Mouse (Mus musculus) cerebellum, adult 2 months (tissue): ENCODE measurements around the gene Clk3. TPM values are rescaled to one million over a fixed set of nuclear protein-coding genes. Genes with fewer than 3 reads are reported as not detected.
A peak's percentile ranks its signal among the peaks of the same experiment; 100 is the strongest.

Experiments
- DNase-seq, 2 experiments: peaks; one replicate each; pipeline ENCODE4 v3.0.0; 2021
- H3K27ac ChIP-seq: fragments of 200-500 bp; 2 replicates; pipeline ENCODE4 v1.5.1; 2012; ENCODE audit warnings: low read length, control low read depth, inconsistent platforms; ENCODE audit not compliant: insufficient read depth
- H3K27me3 ChIP-seq: fragments of 200-500 bp; 2 replicates; pipeline ENCODE4 v1.6.1; 2012; ENCODE audit warnings: inconsistent platforms, mild to moderate bottlenecking, low read length, moderate library complexity; ENCODE audit not compliant: control insufficient read depth, insufficient read depth
- H3K4me1 ChIP-seq: fragments of 200-500 bp; 2 replicates; pipeline ENCODE4 v1.6.1; 2011; ENCODE audit warnings: low read length; ENCODE audit not compliant: control insufficient read depth, insufficient read depth
- H3K4me3 ChIP-seq: fragments of 200-500 bp; replicated peaks from 2 replicates; pipeline ENCODE3; 2011; ENCODE audit warnings: mild to moderate bottlenecking, low read depth, low read length, control low read depth; ENCODE audit not compliant: insufficient read depth
- CTCF ChIP-seq: fragments of 200-500 bp; IDR thresholded peaks from 2 replicates; pipeline ENCODE4 v1.5.1; 2011; ENCODE audit warnings: low read depth, mild to moderate bottlenecking, control low read depth, low read length, moderate library complexity, borderline replicate concordance; ENCODE audit not compliant: insufficient read depth
- POLR2A ChIP-seq: fragments of 200-500 bp; IDR thresholded peaks from 2 replicates; pipeline ENCODE4 v1.6.1; 2011; ENCODE audit warnings: low read length, control low read depth, borderline replicate concordance; ENCODE audit not compliant: insufficient read depth
- WGBS: fragments of 180-500 bp; shearing (Covaris S2); methylation state at CpG from one replicate; pipeline ENCODE4 v1.1.7; 2018; 5-methylcytosine and 5-hydroxymethylcytosine counted together
- polyA plus RNA-seq: library from polyadenylated mRNA; depleted of rRNA; stranded (reverse); fragments of >200 nt; gene quantifications from 2 replicates; pipeline ENCODE4 v1.2.3, GENCODE M21; 2012

Clk3 gene
- polyA plus RNA-seq, 1 experiment: 144 TPM

DNA sequence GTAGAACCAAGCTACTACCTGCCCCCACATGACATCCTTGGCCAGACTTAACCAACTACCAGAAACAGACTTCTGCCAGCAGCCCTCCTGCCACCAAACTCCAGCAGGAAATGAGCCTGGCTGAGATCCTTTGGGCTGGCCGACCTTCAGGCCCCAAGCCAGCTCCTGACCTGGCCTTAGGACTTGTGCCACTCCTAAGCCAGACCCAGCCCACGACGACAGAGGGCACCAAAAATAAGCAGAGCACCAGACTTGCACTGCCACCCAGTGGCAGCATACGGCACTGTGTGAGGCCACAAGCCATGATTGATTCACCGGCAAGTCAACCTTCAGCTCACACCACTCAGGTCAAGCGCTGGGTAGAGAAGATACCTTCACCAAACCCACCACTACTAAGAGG is 6.4 kb downstream of the Clk3 start:
- 7% methylated on average over 6 of the region's 6 CpGs for WGBS
- Histone ChIP-seq H3K4me1 (peaks cover 36% of the 10 kb centered on the region), H3K27me3 (no peaks in the 10 kb centered on the region), H3K27ac (peak overlapping the region; percentile 46; the same call in 1 of the 2 replicates), H3K4me3 (peak overlapping the region; percentile 9)
- peak; percentile 90 to 93 for DNase-seq
- TF ChIP-seq CTCF (peak; percentile 94), POLR2A (no peak)

- Histone ChIP-seq H3K4me3 (no peak overlapping the region), H3K4me1 (peaks cover 36% of the 10 kb centered on the region), H3K27ac (0 out of 2 replicates have a peak overlapping the region, but pooled peaks have one; percentile 16), H3K27me3 (no peaks in the 10 kb centered on the region)
- TF ChIP-seq CTCF: no peak
- no peak for TF ChIP-seq POLR2A
- peak; percentile 37 to 42 for DNase-seq
- WGBS: 73% methylated on average over 22 of the region's 22 CpGs
Measured at GRCm38 (mm10) chr9:57758528-57758927, 7.1 kb downstream of the Clk3 start.

- Histone ChIP-seq H3K27ac (no peak overlapping the region), H3K4me3 (no peak overlapping the region), H3K27me3 (no peaks in the 10 kb centered on the region), H3K4me1 (peaks cover 32% of the 10 kb centered on the region)
- DNase-seq: no peak
- TF ChIP-seq POLR2A: no peak
- no peak for TF ChIP-seq CTCF
- WGBS: 85% methylated on average over 3 of the region's 3 CpGs
Measured at GRCm38 (mm10) chr9:57757578-57757977, 8.1 kb downstream of the Clk3 start.

GRCm38 (mm10) chr9:57750901-57751300 is 14.8 kb downstream of the Clk3 start:
- no peak overlapping the region for H3K4me3 ChIP-seq
- TF ChIP-seq POLR2A (no peak), CTCF (no peak)
- WGBS: 69% methylated on average over 7 of the region's 7 CpGs
- peaks cover 17% of the 10 kb centered on the region for H3K4me1 ChIP-seq
- DNase-seq: no peak
- no peak overlapping the region for H3K27ac ChIP-seq
- H3K27me3 ChIP-seq: no peaks in the 10 kb centered on the region

DNA sequence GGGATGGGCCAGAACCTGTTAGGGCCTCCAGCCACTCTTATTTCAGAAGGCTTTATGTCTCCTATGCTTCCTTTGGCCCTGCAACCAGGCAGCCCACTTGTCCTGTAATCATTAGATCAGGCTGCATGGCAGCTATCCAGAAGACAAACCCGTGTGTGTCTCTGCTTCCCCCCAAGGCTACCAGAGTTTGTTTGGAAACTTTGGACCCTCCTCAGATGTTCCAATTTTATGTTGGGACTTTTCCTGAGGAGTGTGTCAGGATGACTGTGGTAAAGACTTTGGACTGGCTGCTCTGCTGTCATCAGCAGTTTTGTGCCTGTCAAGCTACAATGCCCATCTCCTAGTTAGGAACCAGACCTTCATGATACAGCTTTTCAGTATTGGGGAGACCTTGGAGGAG is 16.8 kb downstream of the Clk3 start:
- WGBS: 4% methylated on average over 1 of the region's 1 CpGs
- Histone ChIP-seq H3K4me3 (no peak overlapping the region), H3K27ac (peak overlapping the region; percentile 61), H3K4me1 (peaks cover 17% of the 10 kb centered on the region), H3K27me3 (no peaks in the 10 kb centered on the region)
- no peak for TF ChIP-seq CTCF
- TF ChIP-seq POLR2A: no peak
- no peak for DNase-seq

DNA sequence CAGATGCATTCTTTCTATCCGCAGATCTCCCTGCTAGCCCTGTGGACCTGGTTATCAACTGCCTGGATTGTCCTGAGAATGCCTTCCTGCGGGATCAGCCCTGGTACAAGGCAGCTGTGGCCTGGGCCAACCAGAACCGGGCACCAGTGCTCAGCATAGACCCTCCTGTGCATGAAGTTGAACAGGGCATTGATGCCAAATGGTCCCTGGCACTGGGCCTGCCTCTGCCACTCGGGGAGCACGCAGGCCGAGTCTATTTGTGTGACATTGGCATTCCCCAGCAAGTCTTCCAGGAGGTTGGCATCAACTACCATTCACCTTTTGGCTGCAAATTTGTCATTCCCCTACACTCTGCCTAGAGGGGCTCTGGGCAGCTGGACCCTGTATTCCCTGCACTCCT is 17.5 kb downstream of the Clk3 start:
- TF ChIP-seq CTCF (no peak), POLR2A (no peak)
- Histone ChIP-seq H3K4me1 (peaks cover 17% of the 10 kb centered on the region), H3K4me3 (no peak overlapping the region), H3K27me3 (no peaks in the 10 kb centered on the region), H3K27ac (no peak overlapping the region)
- WGBS: 11% methylated on average over 6 of the region's 6 CpGs
- DNase-seq: peak; percentile 78 to 81

DNA sequence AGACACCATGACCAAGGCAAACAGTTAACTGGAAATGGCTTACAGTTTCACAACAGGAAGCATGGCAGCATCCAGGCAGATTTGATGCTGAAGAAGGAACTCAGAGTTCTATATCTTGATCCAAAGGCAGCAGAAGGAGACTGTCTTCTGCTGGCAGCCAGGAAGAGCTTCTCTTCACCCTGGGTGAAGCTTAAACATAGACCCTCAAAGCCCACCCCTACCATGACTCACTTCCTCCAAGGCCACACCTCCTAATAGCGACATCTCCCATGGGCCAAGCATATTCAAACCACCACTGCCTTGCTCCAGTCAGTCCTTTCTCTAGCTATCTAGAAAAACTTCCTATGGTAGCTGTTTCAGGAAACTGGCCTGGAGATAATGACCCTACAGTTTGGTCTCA is 18.6 kb downstream of the Clk3 start:
- no peak for DNase-seq
- Histone ChIP-seq H3K27me3 (no peaks in the 10 kb centered on the region), H3K4me1 (peaks cover 17% of the 10 kb centered on the region), H3K27ac (no peak overlapping the region), H3K4me3 (no peak overlapping the region)
- TF ChIP-seq CTCF (no peak), POLR2A (no peak)
- 72% methylated on average over 1 of the region's 1 CpGs for WGBS

DNA sequence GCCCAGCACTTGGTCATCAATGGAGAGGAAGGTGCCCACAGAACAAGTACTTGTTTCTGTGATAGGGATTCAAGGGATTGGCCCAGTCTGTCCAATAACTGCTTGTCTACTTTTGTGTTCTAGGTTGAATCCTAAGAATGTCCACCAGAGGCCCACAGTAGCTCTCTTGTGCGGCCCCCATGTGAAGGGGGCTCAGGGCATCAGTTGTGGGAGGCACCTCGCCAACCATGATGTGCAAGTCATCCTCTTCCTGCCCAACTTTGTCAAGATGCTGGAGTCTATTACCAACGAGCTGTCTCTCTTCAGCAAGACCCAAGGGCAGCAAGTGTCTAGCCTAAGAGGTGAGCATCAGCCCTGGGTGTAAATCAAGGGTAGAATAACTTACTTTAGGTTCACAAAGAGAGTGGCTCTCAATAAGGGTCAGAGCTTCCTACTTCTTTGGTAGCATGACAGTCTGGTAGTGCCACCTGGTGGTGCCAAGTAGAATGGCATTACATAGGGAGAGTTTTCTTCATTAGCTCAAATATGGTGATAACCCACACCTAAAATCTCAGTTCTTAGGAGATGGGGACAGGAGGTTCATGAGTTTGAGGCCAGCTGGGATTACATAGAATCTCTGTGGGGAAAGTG is 21.1 kb downstream of the Clk3 start:
- Histone ChIP-seq H3K27me3 (no peaks in the 10 kb centered on the region), H3K4me1 (peaks cover 14% of the 10 kb centered on the region), H3K4me3 (no peak overlapping the region), H3K27ac (no peak overlapping the region)
- 60% methylated on average over 3 of the region's 3 CpGs for WGBS
- TF ChIP-seq CTCF (peak; percentile 62; the same call in 1 of the 2 replicates), POLR2A (no peak)
- peak; percentile 50 to 61 for DNase-seq
